Mouse (Mus musculus): ENCODE measurements around the gene Olfr330. TPM values are rescaled to one million over a fixed set of nuclear protein-coding genes. Genes with fewer than 3 reads are reported as not detected.
"Not testable (repeated sequence)": the region's sequence is repeated elsewhere in the genome, so short reads cannot be mapped to it uniquely, and the experiment has no call there.

Gene Olfr330
- not detected for total RNA-seq (2021)
- long read RNA-seq, experiment 1, result 0 reads
- long read RNA-seq, experiment 2, result 0 reads

DNA sequence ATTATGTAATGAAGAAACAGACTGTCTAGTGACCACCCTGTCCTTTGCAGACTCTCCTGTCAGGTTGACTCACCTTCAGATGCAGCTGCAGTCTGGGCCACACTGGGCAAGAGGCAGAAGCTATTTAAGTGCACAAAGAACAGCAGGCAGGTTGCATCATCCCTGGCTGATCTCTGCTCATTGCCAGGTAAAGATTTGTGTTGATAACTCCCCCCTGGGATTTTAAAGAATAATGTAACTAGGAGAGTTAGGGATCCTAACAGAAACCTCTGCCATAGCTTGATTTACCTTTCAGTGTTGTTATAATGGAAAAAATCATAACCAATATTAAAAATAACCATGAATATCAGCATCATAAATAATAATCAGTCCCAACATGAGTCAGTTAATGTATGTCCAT lies at the start of gene Olfr330:
Gene Olfr330 (minus strand): TSS at position 101 of the 400 bp plus-strand sequence.
- not testable (repeated sequence) for DNase-seq (ENCODE audit: low spot score in 2 of 2)

DNA sequence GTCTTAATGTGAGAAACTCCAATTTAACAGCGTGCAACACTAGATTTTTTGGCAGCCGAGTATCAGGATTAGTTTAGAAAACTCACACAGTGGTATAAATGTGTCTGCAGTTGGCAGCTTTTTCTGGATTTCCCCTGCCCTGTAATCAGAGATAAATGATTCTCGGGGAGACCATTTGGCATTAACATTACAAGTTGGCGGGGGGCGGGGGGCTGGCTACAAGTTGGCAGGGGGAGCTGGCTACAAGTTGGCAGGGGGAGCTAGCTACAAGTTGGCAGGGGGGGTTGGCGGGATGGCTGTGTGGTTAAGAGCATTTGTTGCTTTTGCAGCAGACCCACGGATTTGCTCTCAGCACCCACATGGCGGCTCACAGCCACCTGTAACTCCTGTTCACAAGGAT lies 44.0 kb upstream of the Olfr330 start:
- DNase-seq (ENCODE audit: low spot score in 2 of 2), result peak; percentile 21 to 85

DNA sequence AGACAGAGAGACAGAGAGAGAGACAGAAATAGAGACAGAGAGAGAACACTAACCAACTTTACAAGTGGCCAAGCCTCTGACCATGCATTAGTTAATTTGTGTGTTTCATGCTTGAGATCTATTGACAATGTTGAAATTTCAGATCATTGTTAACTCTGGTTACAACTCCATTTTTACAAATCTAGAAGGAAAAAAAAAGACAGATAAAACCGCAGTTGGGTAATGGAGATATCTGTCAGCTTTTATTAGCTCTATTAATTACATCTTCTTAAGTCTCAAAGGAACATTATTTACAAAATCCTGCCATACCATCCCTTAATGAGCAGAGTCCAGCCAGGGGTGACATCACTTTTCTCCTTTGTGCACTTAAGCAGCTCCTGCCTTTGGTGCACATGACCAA lies 42.8 kb upstream of the Olfr330 start, which contains the start of gene Olfr325:
Gene Olfr325 (plus strand): TSS at position 301 of the 400 bp plus-strand sequence.
- no peak for DNase-seq (ENCODE audit: low spot score in 2 of 2)

DNA sequence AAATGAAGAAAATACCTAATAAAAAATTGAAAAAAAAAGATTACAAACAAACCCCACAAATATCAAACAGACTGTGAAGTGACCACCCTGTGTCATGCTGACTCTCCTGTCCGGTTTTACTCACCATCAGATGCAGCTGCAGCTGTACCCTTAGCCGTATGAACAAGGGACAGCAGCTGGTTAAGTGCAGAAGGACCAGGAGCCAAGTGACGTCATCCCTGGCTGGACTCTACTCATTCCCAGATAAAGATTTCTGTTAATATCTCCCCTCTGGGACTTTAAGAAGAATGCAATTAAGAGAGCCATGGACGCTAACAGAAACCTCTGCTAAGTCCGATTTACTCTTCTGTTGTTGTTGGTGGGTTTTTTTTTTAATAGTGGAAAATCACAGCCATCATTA lies 35.8 kb upstream of the Olfr330 start, which contains the start of gene Olfr224:
Gene Olfr224 (minus strand): TSS at position 149 of the 400 bp plus-strand sequence.
- no peak for DNase-seq (ENCODE audit: low spot score in 2 of 2)

DNA sequence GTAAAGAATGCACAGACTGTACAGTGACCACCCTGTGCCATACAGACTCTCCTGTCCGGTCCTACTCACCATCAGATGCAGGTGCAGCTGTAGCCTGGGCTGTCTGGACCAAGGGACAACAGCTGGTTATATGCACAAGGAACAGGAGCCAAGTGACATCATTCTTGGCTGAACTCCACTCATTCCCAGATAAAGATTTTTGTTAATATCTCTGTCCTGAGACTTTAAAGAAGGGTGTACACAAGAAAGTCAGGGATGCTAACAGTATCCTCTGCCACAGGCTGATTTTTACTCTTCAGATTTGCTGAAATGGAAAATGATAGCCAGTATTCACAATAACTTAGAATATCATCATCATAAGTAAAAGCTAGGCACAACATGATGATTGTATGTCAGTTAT lies 20.9 kb upstream of the Olfr330 start, which contains the start of gene Olfr328:
Gene Olfr328 (minus strand): TSS at position 101 of the 400 bp plus-strand sequence.
- DNase-seq (ENCODE audit: low spot score in 2 of 2), result no peak

DNA sequence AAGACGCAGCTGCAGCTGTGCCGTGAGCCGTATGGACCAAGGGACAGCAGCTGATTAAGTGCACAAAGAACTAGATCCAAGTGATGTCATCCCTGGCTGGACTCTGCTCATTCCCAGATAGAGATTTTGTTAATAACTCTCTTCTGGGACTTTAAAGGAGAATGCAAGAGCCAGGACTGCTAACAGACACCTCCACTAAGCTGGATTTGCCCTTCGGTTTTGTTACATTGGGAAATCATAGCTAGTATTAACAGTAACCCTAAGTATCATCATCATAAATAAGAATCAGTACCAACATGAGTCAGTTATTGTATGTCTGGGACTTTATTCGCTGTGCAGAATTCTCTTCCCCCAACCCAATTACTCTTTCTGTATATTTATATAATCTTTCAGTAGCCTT lies 11.7 kb upstream of the Olfr330 start, which contains the start of gene Olfr329-ps:
Gene Olfr329-ps (minus strand): TSS at position 101 of the 400 bp plus-strand sequence.
- DNase-seq (ENCODE audit: low spot score in 2 of 2), result no peak

DNA sequence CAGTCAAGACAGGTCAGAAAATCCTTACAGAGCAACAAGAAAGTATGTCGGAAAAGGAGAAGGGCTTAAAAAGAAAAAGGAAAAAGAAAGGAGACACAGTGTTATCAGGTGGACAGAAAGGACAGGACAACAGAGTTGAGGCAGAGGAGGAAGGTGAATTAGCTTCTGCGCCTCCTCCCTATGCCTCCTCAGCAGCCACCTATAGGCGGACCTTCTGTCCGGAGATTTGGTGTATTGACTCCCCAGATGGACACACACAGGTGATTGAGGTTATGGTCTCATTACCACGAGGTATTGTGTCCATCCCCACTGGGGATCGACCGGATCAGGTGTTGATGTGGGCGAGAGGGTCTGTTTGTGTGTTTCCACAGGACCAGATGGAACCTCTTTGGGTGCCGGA lies 14.9 kb downstream of the Olfr330 start:
- DNase-seq (ENCODE audit: low spot score in 2 of 2), result peak; percentile 6 to 10

DNA sequence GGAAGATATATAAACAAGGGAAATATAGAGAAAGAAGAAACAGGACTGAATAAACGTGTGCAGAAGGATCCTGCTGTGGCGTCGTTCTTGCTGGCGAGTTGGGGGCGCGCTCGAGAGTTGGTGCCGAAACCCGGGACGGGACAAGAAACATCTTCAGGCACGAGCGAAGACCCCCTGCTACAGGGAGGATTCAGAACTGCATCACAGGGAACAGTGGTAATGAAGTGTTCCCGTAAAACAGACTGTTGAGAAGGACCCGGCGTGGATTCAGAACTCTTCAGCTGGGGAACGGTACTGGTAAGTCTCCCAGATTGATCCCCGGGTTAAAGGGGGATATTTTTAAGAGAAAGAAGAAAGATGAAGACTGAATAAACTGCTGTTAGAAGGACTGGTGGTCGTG lies 15.7 kb downstream of the Olfr330 start:
- peak; percentile 47 to 59 for DNase-seq (ENCODE audit: low spot score in 2 of 2)

DNA sequence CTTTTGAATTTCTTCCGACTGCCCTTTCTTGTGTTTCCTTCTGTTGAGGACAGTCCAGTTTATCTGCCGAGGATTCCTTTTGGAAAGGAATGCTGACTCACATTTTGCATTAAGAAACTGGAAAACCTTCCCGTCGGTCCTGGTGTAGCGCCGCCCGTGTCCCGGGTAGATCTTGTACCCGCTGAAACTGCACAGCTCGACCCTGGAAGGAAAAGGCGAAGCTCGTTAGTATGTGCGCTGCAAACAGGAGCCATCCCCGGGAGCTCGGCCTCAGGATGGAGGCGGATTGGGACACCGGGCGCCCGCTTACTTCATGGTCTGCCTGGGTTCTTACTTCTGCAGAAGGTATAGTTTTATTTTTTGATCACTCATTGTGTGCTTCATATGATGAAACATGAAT lies 25.6 kb downstream of the Olfr330 start:
- not testable (repeated sequence) for DNase-seq (ENCODE audit: low spot score in 2 of 2)

DNA sequence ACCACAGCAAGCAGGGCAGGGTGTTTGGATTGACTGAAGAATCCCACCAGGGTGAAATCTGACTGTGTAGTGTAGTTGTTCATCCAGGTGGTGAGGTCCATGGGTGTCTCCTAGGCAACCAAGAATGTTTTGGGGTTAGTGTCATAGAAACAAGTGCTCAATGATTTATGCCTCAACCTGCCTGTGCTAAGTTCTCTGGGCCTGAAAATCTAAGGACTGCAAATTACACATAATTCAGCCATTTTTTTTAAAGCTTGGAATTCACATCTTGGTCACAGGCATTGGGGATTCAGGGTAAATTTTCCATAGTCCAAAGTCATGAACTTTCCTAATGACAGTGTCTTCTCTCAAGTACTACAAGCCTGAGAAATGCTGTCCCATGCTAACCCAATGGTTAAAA lies 32.2 kb downstream of the Olfr330 start, which contains the start of gene Olfr331:
Gene Olfr331 (minus strand): TSS at position 101 of the 400 bp plus-strand sequence.
- not testable (repeated sequence) for DNase-seq (ENCODE audit: low spot score in 2 of 2)

DNA sequence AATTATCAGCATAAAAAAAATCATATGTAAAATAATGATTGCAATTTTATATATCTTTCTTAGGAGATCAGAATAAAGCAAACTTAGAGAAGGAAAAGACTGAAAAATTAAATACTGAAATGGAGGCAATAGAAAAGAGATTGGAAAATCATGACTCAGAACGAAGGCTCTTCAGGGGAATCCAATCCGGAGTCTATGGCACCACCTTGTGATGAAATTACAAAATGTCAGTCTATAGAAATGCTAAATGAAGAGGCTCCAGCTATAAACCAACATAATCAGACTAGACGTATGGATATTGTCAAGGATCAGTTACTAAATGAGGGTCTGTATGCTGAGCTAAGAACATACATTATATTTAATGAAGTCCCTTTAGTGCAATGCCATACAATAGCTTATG lies 35.3 kb downstream of the Olfr330 start:
- DNase-seq (ENCODE audit: low spot score in 2 of 2), result peak in 1 of 2 experiments; percentile 35

DNA sequence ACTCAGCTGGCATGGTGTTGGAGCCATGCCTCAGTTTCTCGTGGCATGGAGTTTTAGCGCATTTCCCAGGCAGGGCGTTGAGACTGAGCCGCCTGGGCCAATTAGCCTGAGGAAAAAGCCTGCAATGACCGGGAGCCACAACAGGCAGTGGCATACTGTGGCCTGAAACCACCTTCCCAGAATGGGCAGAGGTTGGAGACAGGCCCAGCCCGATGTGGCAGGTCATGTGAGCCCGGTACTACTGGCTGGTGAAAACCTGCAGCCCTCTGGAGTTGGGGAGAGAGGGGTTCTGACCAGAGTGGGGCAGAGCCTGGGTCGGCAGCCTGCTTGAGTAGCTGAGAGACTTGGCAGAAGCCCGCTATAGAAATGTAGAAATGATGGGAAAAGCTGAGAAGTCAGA lies 35.9 kb downstream of the Olfr330 start:
- DNase-seq (ENCODE audit: low spot score in 2 of 2), result no peak

DNA sequence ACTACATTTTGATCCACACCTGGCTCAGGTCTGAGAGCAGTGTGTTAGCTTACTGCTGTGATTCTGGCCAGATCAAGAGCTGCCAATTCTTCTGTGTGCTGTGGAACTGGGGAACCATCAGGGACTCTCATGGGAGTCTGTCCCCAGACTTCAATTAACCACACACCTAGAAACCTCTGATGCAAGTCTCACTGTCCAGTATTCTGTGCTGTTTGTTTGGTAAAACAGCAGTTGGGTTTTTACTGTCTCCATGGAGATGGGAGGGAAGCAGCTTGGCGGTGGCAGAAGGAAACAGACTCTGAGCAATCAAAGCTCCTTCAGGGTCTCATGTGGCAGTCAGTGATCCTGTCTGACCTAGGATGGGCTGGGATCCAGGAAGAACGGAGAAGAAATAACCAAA lies 42.2 kb downstream of the Olfr330 start, which contains the start of gene Olfr332:
Gene Olfr332 (minus strand): TSS at position 101 of the 400 bp plus-strand sequence.
- DNase-seq (ENCODE audit: low spot score in 2 of 2), result no peak

Other genes with a start within 250 kb of the Olfr330 start
- gene Zfp692, start 227.8 kb downstream of the Olfr330 start, total RNA-seq (2021), result 10 to 100 TPM; 20.1 to 20.2 TPM
- 10 to 100 TPM; 47.7 to 52.0 TPM for gene Zfp672, start 204.5 kb downstream of the Olfr330 start, total RNA-seq (2021)
- gene Sh3bp5l, start 204.1 kb downstream of the Olfr330 start, total RNA-seq (2021), result 10 to 100 TPM; 67.1 to 69.3 TPM
- under 1 TPM in 1 of 2 experiments, not detected in 1; 0.37 TPM for gene Lypd8, start 155.8 kb downstream of the Olfr330 start, total RNA-seq (2021)
- not detected for gene 1810065E05Rik, start 113.7 kb downstream of the Olfr330 start, total RNA-seq (2021)
- not detected for gene Gm12253, start 102.3 kb downstream of the Olfr330 start, total RNA-seq (2021)
- not detected for gene Lypd9, start 81.9 kb downstream of the Olfr330 start, total RNA-seq (2021)
- gene Olfr30, start 72.6 kb downstream of the Olfr330 start, total RNA-seq (2021), result not detected
- not detected for gene Olfr332, start 42.3 kb downstream of the Olfr330 start, total RNA-seq (2021)
- gene Olfr331, start 32.3 kb downstream of the Olfr330 start, total RNA-seq (2021), result not detected
- not detected for gene Olfr329-ps, start 11.6 kb upstream of the Olfr330 start, total RNA-seq (2021)
- under 1 TPM in 1 of 2 experiments, not detected in 1; 0.18 TPM for gene Olfr328, start 20.8 kb upstream of the Olfr330 start, total RNA-seq (2021)
- gene Olfr224, start 35.7 kb upstream of the Olfr330 start, total RNA-seq (2021), result not detected
- not detected for gene Olfr325, start 42.9 kb upstream of the Olfr330 start, total RNA-seq (2021)
- gene Olfr324, start 60.3 kb upstream of the Olfr330 start, total RNA-seq (2021), result not detected
- gene 2210407C18Rik, start 81.2 kb upstream of the Olfr330 start, total RNA-seq (2021), result not detected
- not detected for gene Olfr323, start 95.7 kb upstream of the Olfr330 start, total RNA-seq (2021)
- gene Trim58, start 105.6 kb upstream of the Olfr330 start, total RNA-seq (2021), result not detected
- not detected for gene Olfr322, start 123.9 kb upstream of the Olfr330 start, total RNA-seq (2021)
- gene Olfr320, start 146.3 kb upstream of the Olfr330 start, total RNA-seq (2021), result not detected
- not detected for gene Olfr319, start 164.3 kb upstream of the Olfr330 start, total RNA-seq (2021)
- under 1 TPM; 0.09 to 0.17 TPM for gene Olfr318, start 189.2 kb upstream of the Olfr330 start, total RNA-seq (2021)
- gene Olfr317, start 204.4 kb upstream of the Olfr330 start, total RNA-seq (2021), result under 1 TPM; 0.24 to 0.28 TPM
- gene Olfr316, start 217.9 kb upstream of the Olfr330 start, total RNA-seq (2021), result under 1 TPM; 0.31 to 0.37 TPM
- gene Olfr315, start 238.4 kb upstream of the Olfr330 start, total RNA-seq (2021), result not detected
- gene Olfr314, start 248.1 kb upstream of the Olfr330 start, total RNA-seq (2021), result not detected

Measured in layer of hippocampus, postnatal 14 days (tissue).